ENCODE assay signal across 23 mouse cellular contexts in the genomic region with DNA sequence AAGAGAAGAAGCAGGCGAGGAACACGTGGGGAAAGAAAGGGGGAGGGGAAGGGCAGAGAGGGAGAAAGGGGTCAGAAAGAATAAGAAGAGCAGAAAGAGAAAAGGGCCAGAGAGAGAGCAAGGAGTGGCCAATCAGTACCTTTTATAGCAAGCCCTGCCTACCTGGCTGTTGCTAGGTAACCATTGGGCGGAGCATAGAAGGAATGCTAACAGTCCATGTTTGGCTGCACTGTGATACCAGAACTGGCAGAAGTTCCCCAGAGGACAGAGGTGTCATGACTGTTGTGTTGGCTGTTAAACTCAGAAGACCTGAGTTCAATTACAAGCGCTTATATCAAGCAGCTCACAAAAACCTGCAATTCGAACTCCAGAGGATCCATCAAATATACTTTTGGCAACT.
DNase-seq lines count a peak whose midpoint lies in the region; ATAC-seq and TF ChIP-seq lines count a peak whose summit lies in the region.
"Had no signal": no experiment of that assay in that cellular context is flagged by ENCODE, and none has a peak within 500 bp of the region (broad histone marks: within the 10 kb centered on the region; RNA-seq: fewer than 3 reads in every experiment).

No protein-coding gene starts in this region.

- no peaks in the 10 kb centered on the region for H3K9me3 ChIP-seq in ES-E14 (ENCODE audit: control insufficient read depth, insufficient read depth, low read depth, low read length)
- H3K9me3 ChIP-seq: embryonic facial prominence, embryonic 13.5 days; embryonic facial prominence, embryonic 15.5 days; forebrain, embryonic 10.5 days; forebrain, embryonic 12.5 days had no signal

- no peak overlapping the region for H3K4me3 ChIP-seq in ES-E14 (ENCODE audit: insufficient read depth in 1 of 2, low read depth in 1 of 2, low read length in 2 of 2, poor library complexity in 1 of 2, severe bottlenecking in 1 of 2)
- H3K4me3 ChIP-seq: embryonic facial prominence, embryonic 13.5 days; embryonic facial prominence, embryonic 15.5 days; erythroblast, embryonic 14.5 days; forebrain, embryonic 10.5 days; forebrain, embryonic 12.5 days had no signal

- no peaks in the 10 kb centered on the region for H3K36me3 ChIP-seq in ES-E14 (ENCODE audit: control insufficient read depth, insufficient read depth, low read length, poor library complexity, severe bottlenecking)
- H3K36me3 ChIP-seq: embryonic facial prominence, embryonic 13.5 days; embryonic facial prominence, embryonic 15.5 days; forebrain, embryonic 10.5 days; forebrain, embryonic 12.5 days had no signal

- no peak overlapping the region for H3K27ac ChIP-seq in ES-E14 (ENCODE audit: insufficient read depth, low read depth, low read length, poor library complexity, severe bottlenecking)
- H3K27ac ChIP-seq: embryonic facial prominence, embryonic 13.5 days; embryonic facial prominence, embryonic 15.5 days; forebrain, embryonic 10.5 days; forebrain, embryonic 12.5 days had no signal

- H3K9ac ChIP-seq in ES-E14 (ENCODE audit: insufficient read depth, low read depth, low read length, poor library complexity, severe bottlenecking) = no peak overlapping the region
- H3K9ac ChIP-seq: embryonic facial prominence, embryonic 13.5 days; embryonic facial prominence, embryonic 15.5 days; forebrain, embryonic 12.5 days had no signal

- DNase-seq in ES-CJ7 (ENCODE audit: low read depth, low spot score) = peak; percentile 82
- DNase-seq in ES-E14 (ENCODE audit: low read depth, low spot score) = peak; percentile 73
- DNase-seq in WW6 (ENCODE audit: low read depth, low spot score) = peak; percentile 22
- DNase-seq in kidney, adult 18-20 months = no peak
- DNase-seq: adrenal gland, adult 8-10 months; adrenal gland, postnatal 14 days; cerebellum, adult 11 months; cerebellum, adult 18-20 months; cerebellum, adult 8-10 months; cerebellum, adult 9-11 months; cerebellum, postnatal 14 days; cerebellum, postnatal 36 days; embryo, embryonic 11 days had no signal

- no peaks in the 10 kb centered on the region for H3K4me1 ChIP-seq in ES-E14 (ENCODE audit: control insufficient read depth in 2 of 2, insufficient read depth in 2 of 2, low read length in 2 of 2, poor library complexity in 1 of 2)
- H3K4me1 ChIP-seq: embryonic facial prominence, embryonic 13.5 days; embryonic facial prominence, embryonic 15.5 days had no signal

- ATAC-seq in frontal cortex, adult (ENCODE audit: low TSS enrichment) = no peak
- no peak for ATAC-seq in megakaryocyte-erythroid progenitor cell, adult 5-6 weeks (replicated peaks; ENCODE audit: low FRiP score, low TSS enrichment, poor library complexity, severe bottlenecking)
- ATAC-seq: activated CD4-positive, CD25-positive, alpha-beta regulatory T cell, adult 4 months; forebrain, embryonic 14.5 days; forebrain, embryonic 16.5 days had no signal

- in situ Hi-C loops in ES-E14 (cut with MboI; ENCODE audit: low sequenced_read_pairs in 2 of 2, unreplicated experiment in 2 of 2) = no loop called here

TF ChIP-seq in ES-E14, 5 proteins besides CTCF, POLR2A, EP300 and RAD21:
- TF ChIP-seq CHD2 (IDR thresholded peaks at IDR 0.05; ENCODE audit: low read depth, low read length) (no peak), MAFK (IDR thresholded peaks at IDR 0.05; ENCODE audit: insufficient read depth, low read depth, low read length) (no peak), ZC3H11A (IDR thresholded peaks at IDR 0.05; ENCODE audit: borderline replicate concordance, low read depth, low read length) (no peak), HCFC1 (IDR thresholded peaks at IDR 0.05; ENCODE audit: borderline replicate concordance, insufficient read depth, low read length) (no peak), ZNF384 (IDR thresholded peaks at IDR 0.05; ENCODE audit: low read depth, low read length) (no peak)
